Mouse (Mus musculus) forebrain, embryonic 16.5 days (tissue): Measurements from ENCODE around the gene Cdk11b. TPM values are rescaled to one million over a fixed set of nuclear protein-coding genes. Genes with fewer than 3 reads are reported as not detected.

Source experiments
- ATAC-seq: fragments of 200-750 bp; cut with Nextera tagmentation; 2 replicates; pipeline ENCODE4 v1.8.0; 2017; ENCODE audit warnings: mild to moderate bottlenecking, moderate library complexity
- H3K27ac ChIP-seq: fragments of 300-500 bp; sonication (generic); 2 replicates; pipeline ENCODE4 v1.5.1; 2014; ENCODE audit warnings: low read length, control low read depth
- H3K27me3 ChIP-seq: fragments of 300-500 bp; sonication (generic); replicated peaks from 2 replicates; pipeline ENCODE4 v1.6.1; 2014; ENCODE audit warnings: low read length; ENCODE audit not compliant: control insufficient read depth, insufficient read depth
- H3K36me3 ChIP-seq: fragments of 300-500 bp; sonication (generic); 2 replicates; pipeline ENCODE4 v1.6.1; 2014; ENCODE audit not compliant: control insufficient read depth, insufficient read depth
- H3K4me1 ChIP-seq: fragments of 300-500 bp; sonication (generic); replicated peaks from 2 replicates; pipeline ENCODE4 v1.6.1; 2014; ENCODE audit warnings: low read length; ENCODE audit not compliant: control insufficient read depth, insufficient read depth
- H3K4me2 ChIP-seq: fragments of 300-500 bp; sonication (generic); 2 replicates; pipeline ENCODE4 v1.6.1; 2014; ENCODE audit warnings: mild to moderate bottlenecking, low read length, control low read depth
- H3K4me3 ChIP-seq: fragments of 300-500 bp; sonication (generic); replicated peaks from 2 replicates; pipeline ENCODE4 v1.5.1; 2014; ENCODE audit warnings: mild to moderate bottlenecking, low read length, control low read depth
- H3K9ac ChIP-seq: fragments of 300-500 bp; sonication (generic); replicated peaks from 2 replicates; pipeline ENCODE4 v1.6.1; 2014; ENCODE audit warnings: low read depth, low read length, control low read depth
- H3K9me3 ChIP-seq: fragments of 300-500 bp; sonication (generic); 2 replicates; pipeline ENCODE4 v1.6.1; 2016; ENCODE audit warnings: low read length; ENCODE audit not compliant: control insufficient read depth
- WGBS: fragments of 180-500 bp; shearing (Covaris S2); extraction: QIAGEN DNeasy Blood & Tissue Kit; methylation state at CpG from one replicate; pipeline ENCODE4 v1.1.7; 2014; 5-methylcytosine and 5-hydroxymethylcytosine counted together
- polyA plus RNA-seq: library from polyadenylated mRNA; unstranded; fragments of >200 nt; fragmentation: Nextera tagmentation; extraction: Ambion mirVana; gene quantifications from 2 replicates; pipeline ENCODE4 v1.2.1, GENCODE M21; 2015

Gene Cdk11b
- polyA plus RNA-seq, 1 experiment from 2014 or later: 62.4 TPM

- H3K36me3 ChIP-seq: no peaks in the 10 kb centered on the region
- no peaks in the 10 kb centered on the region for H3K27me3 ChIP-seq
- peaks cover 22% of the 10 kb centered on the region for H3K4me1 ChIP-seq
- no peak overlapping the region for H3K4me3 ChIP-seq
- no peak overlapping the region for H3K9ac ChIP-seq
- H3K9me3 ChIP-seq: no peaks in the 10 kb centered on the region
- H3K4me2 ChIP-seq: peak overlapping the region; percentile 81
- ATAC-seq: no peak
- H3K27ac ChIP-seq: no peak overlapping the region
- WGBS: 79% methylated on average over 16 of the region's 16 CpGs
Observed at GRCm38 (mm10) chr4:155696261-155697255, 71.9 kb downstream of the Cdk11b start.

Other genes with a start within 250 kb of the Cdk11b start
- gene Gabrd, start 226.7 kb upstream of the Cdk11b start, polyA plus RNA-seq: 2.2 and 3.2 TPM in 2 replicates
- gene Cfap74, start 215.7 kb upstream of the Cdk11b start, polyA plus RNA-seq: 4.2 and 4.9 TPM in 2 replicates
- gene Tmem52, start 155.7 kb upstream of the Cdk11b start, polyA plus RNA-seq: not detected in 2 replicates
- 1,158 and 1,178 TPM in 2 replicates for gene Gnb1, start 133.5 kb upstream of the Cdk11b start, polyA plus RNA-seq
- 113 and 120 TPM in 2 replicates for gene Nadk, start 62.5 kb upstream of the Cdk11b start, polyA plus RNA-seq
- gene Slc35e2, start 23.4 kb upstream of the Cdk11b start, polyA plus RNA-seq: 12.0 and 12.9 TPM in 2 replicates
- not detected in 2 replicates for gene Gm10563, start 20.6 kb downstream of the Cdk11b start, polyA plus RNA-seq
- gene Mmp23, start 28.5 kb downstream of the Cdk11b start, polyA plus RNA-seq: 3.0 and 3.2 TPM in 2 replicates
- 49.8 and 63.1 TPM in 2 replicates for gene Mib2, start 44.3 kb downstream of the Cdk11b start, polyA plus RNA-seq
- gene Fndc10, start 69.5 kb downstream of the Cdk11b start, polyA plus RNA-seq: 4.8 and 7.5 TPM in 2 replicates
- 134 and 150 TPM in 2 replicates for gene Ssu72, start 79.9 kb downstream of the Cdk11b start, polyA plus RNA-seq
- 7.3 and 11.4 TPM in 2 replicates for gene Tmem240, start 109.9 kb downstream of the Cdk11b start, polyA plus RNA-seq
- gene Atad3a, start 136.2 kb downstream of the Cdk11b start, polyA plus RNA-seq: 98.2 and 101 TPM in 2 replicates
- gene Vwa1, start 149.8 kb downstream of the Cdk11b start, polyA plus RNA-seq: 27.3 and 29.6 TPM in 2 replicates
- 0.47 and 0.53 TPM in 2 replicates for gene Tmem88b, start 161.0 kb downstream of the Cdk11b start, polyA plus RNA-seq
- gene Ankrd65, start 165.6 kb downstream of the Cdk11b start, polyA plus RNA-seq: not detected in 2 replicates
- 214 and 231 TPM in 2 replicates for gene Mrpl20, start 178.0 kb downstream of the Cdk11b start, polyA plus RNA-seq
- gene Ccnl2, start 187.6 kb downstream of the Cdk11b start, polyA plus RNA-seq: 176 and 188 TPM in 2 replicates
- gene Aurkaip1, start 206.4 kb downstream of the Cdk11b start, polyA plus RNA-seq: 111 and 121 TPM in 2 replicates
- 16.9 and 19.8 TPM in 2 replicates for gene Mxra8, start 214.8 kb downstream of the Cdk11b start, polyA plus RNA-seq
- 7.0 and 10.0 TPM in 2 replicates for gene Dvl1, start 222.5 kb downstream of the Cdk11b start, polyA plus RNA-seq
- 0.72 and 0.84 TPM in 2 replicates for gene Tas1r3, start 238.5 kb downstream of the Cdk11b start, polyA plus RNA-seq
- 22.5 and 23.8 TPM in 2 replicates for gene Cptp, start 244.6 kb downstream of the Cdk11b start, polyA plus RNA-seq
- gene Ints11, start 244.7 kb downstream of the Cdk11b start, polyA plus RNA-seq: 89.8 and 100 TPM in 2 replicates